Mouse (Mus musculus) Patski (cell line): Measurements from ENCODE around the gene Ly6g6e. TPM values are rescaled to one million over a fixed set of nuclear protein-coding genes. Genes with fewer than 3 reads are reported as not detected.

Experiments used
- ATAC-seq: fragments of 100-300 bp; one replicate; pipeline ENCODE4 v1.8.0; 2021
- CTCF ChIA-PET: fragments of 350-600 bp; sonication (Branson Sonifier 250); formaldehyde crosslinking; loops from one replicate; lab custom pipeline; 2022; ENCODE audit warnings: inconsistent platforms; lab: Charles Lee
- POLR2A ChIA-PET: fragments of 350-600 bp; sonication (Branson Sonifier 250); formaldehyde crosslinking; loops from one replicate; lab custom pipeline; 2022; ENCODE audit warnings: antibody characterized with exemption, inconsistent platforms; lab: Charles Lee
- DNase-seq: peaks from one replicate; pipeline ENCODE4 v3.0.0-alpha.2; 2011; ENCODE audit warnings: low read depth, low spot score
- H3K27me3 ChIP-seq: fragments of 371-371 bp; one replicate; pipeline ENCODE4 v1.5.1; 2021
- CTCF ChIP-seq: fragments of 100-300 bp; IDR thresholded peaks from one replicate; pipeline ENCODE4 v1.5.1; 2021
- in situ Hi-C: fragments of 300-500 bp; cut with MboI; formaldehyde crosslinking; loops from 3 replicates; pipeline ENCODE4 v1.11.1; 2018; ENCODE audit warnings: low pct_unique_long_range_greater_than_20kb, mixed read lengths
- polyA plus RNA-seq: library from polyadenylated mRNA; unstranded; gene quantifications from one replicate; pipeline ENCODE4 v1.2.3, GENCODE M21; 2021

Ly6g6e gene
- polyA plus RNA-seq, 1 experiment from 2014 or later: not detected

- DNase-seq: no peak
- POLR2A ChIA-PET: interaction anchor here (0.7 kb wide), 1 partner anchor 99 kb away, joined by 4 read pairs; no protein-coding TSS in a partner anchor
Observed at GRCm38 (mm10) chr17:35039121-35039873, 37.4 kb upstream of the Ly6g6e start.

GRCm38 (mm10) chr17:35043794-35044193 is 32.9 kb upstream of the Ly6g6e start:
- H3K27me3 ChIP-seq: no peaks in the 10 kb centered on the region
- in situ Hi-C loops: no loop called here
- ATAC-seq (no peak), DNase-seq (no peak)
- TF ChIP-seq CTCF: no peak
- ChIA-PET CTCF (interaction anchor here (0.7 kb wide), 1 partner anchor 15 kb away, joined by 3 read pairs; no protein-coding TSS in a partner anchor), POLR2A (no interaction called here)

More at GRCm38 (mm10) chr17:35039121-35039873, 37.4 kb upstream of the Ly6g6e start:
- in situ Hi-C loops: no loop called here
- no peak for TF ChIP-seq CTCF
- peak; percentile 12 for ATAC-seq
- H3K27me3 ChIP-seq: no peaks in the 10 kb centered on the region
- CTCF ChIA-PET: interaction anchor here (1.4 to 2.1 kb wide), 2 partner anchors 10 to 19 kb away, joined by 4 to 8 read pairs; no protein-coding TSS in a partner anchor

- ChIA-PET POLR2A (interaction anchor here (0.5 kb wide), 2 partner anchors 30 to 119 kb away, joined by 4 to 5 read pairs; no protein-coding TSS in a partner anchor), CTCF (no interaction called here)
- no peak for ATAC-seq
- in situ Hi-C loops: no loop called here
- no peaks in the 10 kb centered on the region for H3K27me3 ChIP-seq
- no peak for TF ChIP-seq CTCF
- no peak for DNase-seq
Observed at GRCm38 (mm10) chr17:35044904-35045806, 31.5 kb upstream of the Ly6g6e start.

- ChIA-PET POLR2A (interaction anchor here (0.6 kb wide), 1 partner anchor 18 kb away, joined by 3 read pairs; the partner anchor contains the start of gene Sapcd1), CTCF (interaction anchor here (1.4 kb wide), 1 partner anchor 16 kb away, joined by 4 read pairs; no protein-coding TSS in a partner anchor)
- DNase-seq: no peak
- H3K27me3 ChIP-seq: no peaks in the 10 kb centered on the region
- in situ Hi-C loops: no loop called here
- peak; percentile 6 for ATAC-seq
- no peak for TF ChIP-seq CTCF
Observed at GRCm38 (mm10) chr17:35045807-35046680, 30.7 kb upstream of the Ly6g6e start.

- no peak for TF ChIP-seq CTCF
- POLR2A ChIA-PET: interaction anchor here (0.6 to 0.8 kb wide), 2 partner anchors 19 to 25 kb away, joined by 3 read pairs; partner anchors contain the start of gene Sapcd1
- peak; percentile 87 for ATAC-seq
- in situ Hi-C loops: no loop called here
- DNase-seq: peak; percentile 93
- no peaks in the 10 kb centered on the region for H3K27me3 ChIP-seq
- CTCF ChIA-PET: interaction anchor here (1.4 to 1.9 kb wide), 2 partner anchors 17 to 26 kb away, joined by 4 to 6 read pairs; no protein-coding TSS in a partner anchor
Observed at GRCm38 (mm10) chr17:35046681-35047455, 29.8 kb upstream of the Ly6g6e start, which contains the start of gene Msh5. Gene Msh5 (minus strand): TSS chr17:35046745.

- TF ChIP-seq CTCF: no peak
- no peaks in the 10 kb centered on the region for H3K27me3 ChIP-seq
- ChIA-PET POLR2A (interaction anchor here (0.6 to 1.4 kb wide), 5 partner anchors 11 to 79 kb away, joined by 3 to 9 read pairs (median 3); partner anchors contain the start of genes D17H6S53E and Ddah2), CTCF (interaction anchor here (1.9 kb wide), 1 partner anchor 26 kb away, joined by 6 read pairs; no protein-coding TSS in a partner anchor)
- ATAC-seq (no peak), DNase-seq (no peak)
- in situ Hi-C loops: no loop called here
Observed at GRCm38 (mm10) chr17:35047688-35048087, 29.0 kb upstream of the Ly6g6e start.

GRCm38 (mm10) chr17:35048149-35048931 is 28.4 kb upstream of the Ly6g6e start:
- H3K27me3 ChIP-seq: no peaks in the 10 kb centered on the region
- CTCF ChIA-PET: interaction anchor here (1.9 kb wide), 1 partner anchor 27 kb away, joined by 6 read pairs; no protein-coding TSS in a partner anchor
- no peak for TF ChIP-seq CTCF
- DNase-seq (no peak), ATAC-seq (no peak)
- in situ Hi-C loops: no loop called here
- POLR2A ChIA-PET: interaction anchor here (0.8 to 1.4 kb wide), 4 partner anchors 10 to 78 kb away, joined by 3 to 9 read pairs (median 4); partner anchors contain the start of genes D17H6S53E and Ddah2
